Mouse (Mus musculus): ENCODE measurements around the gene Gm21188. TPM values are rescaled to one million over a fixed set of nuclear protein-coding genes. Genes with fewer than 3 reads are reported as not detected.
"Not testable (repeated sequence)": the region's sequence is repeated elsewhere in the genome, so short reads cannot be mapped to it uniquely, and the experiment has no call there.

Gm21188 gene
- polyA plus RNA-seq, 1 experiment from 2014 or later: not detected

DNA sequence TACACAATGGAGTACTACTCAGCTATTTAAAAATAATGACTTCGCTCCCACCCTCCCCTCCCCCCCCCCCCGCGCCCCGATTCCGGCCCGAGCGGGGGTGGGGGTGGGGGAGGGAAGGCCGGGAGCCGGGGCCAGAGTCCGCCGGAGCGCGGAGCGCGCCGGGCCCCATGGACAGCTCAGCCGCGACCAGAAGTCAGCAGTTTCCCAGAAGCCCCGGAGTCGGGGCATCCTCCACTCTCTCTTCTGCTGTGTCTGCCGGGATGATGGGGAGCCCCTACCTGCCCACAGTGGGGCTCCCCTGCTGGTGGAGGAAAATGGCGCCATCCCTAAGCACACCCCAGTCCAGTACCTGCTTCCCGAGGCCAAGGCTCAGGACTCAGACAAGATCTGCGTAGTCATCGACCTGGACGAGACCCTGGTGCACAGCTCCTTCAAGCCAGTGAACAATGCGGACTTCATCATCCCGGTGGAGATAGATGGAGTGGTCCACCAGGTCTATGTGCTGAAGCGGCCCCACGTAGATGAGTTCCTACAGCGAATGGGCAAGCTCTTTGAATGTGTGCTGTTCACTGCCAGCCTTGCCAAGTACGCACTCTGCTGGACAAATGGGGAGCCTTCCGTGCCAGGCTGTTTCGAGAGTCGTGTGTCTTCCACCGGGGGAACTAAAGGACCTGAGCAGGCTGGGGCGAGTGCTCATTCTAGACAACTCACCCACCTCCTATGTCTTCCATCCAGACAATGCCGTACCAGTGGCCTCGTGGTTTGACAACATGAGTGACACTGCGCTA is 5.4 kb downstream of the Gm21188 start:
- WGBS: 2% methylated on average over 14 of the region's 40 CpGs
- H3K27me3 ChIP-seq; H3K9me3 ChIP-seq (replicated peaks); H3K27ac ChIP-seq; H3K4me1 ChIP-seq (replicated peaks); H3K4me3 ChIP-seq; H3K4me2 ChIP-seq; ATAC-seq (replicated peaks; ENCODE audit: insufficient number of reproducible peaks, insufficient read depth, low FRiP score, low read depth); H3K36me3 ChIP-seq; H3K9ac ChIP-seq: not testable (repeated sequence)

DNA sequence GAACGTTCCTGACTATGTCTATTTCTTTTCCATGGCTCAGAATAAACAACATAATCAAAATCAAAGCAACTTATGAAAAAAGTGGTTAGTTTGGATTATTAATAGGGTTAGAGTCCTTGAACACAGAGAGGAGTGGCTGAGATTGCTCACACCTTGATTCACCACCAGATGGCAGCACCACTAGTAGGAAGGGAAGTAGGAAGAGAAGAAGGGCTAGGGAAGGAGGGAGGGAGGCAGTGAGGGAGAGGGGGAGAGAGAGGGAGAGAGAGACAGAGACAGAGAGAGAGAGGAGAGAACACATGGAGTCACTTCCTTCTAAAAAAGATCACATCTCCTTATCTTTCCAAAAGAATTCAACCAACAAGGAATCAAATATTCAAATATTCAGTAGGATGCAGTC is 10.8 kb downstream of the Gm21188 start:
- not testable (repeated sequence) for ATAC-seq (replicated peaks; ENCODE audit: insufficient number of reproducible peaks, insufficient read depth, low FRiP score, low read depth); H3K9me3 ChIP-seq (replicated peaks); H3K4me2 ChIP-seq; H3K36me3 ChIP-seq; H3K9ac ChIP-seq; H3K4me3 ChIP-seq; H3K27ac ChIP-seq; H3K4me1 ChIP-seq (replicated peaks)
- peaks cover 11% of the 10 kb centered on the region for H3K27me3 ChIP-seq
- WGBS: no CpG with 5 or more reads among the region's 1 CpGs

DNA sequence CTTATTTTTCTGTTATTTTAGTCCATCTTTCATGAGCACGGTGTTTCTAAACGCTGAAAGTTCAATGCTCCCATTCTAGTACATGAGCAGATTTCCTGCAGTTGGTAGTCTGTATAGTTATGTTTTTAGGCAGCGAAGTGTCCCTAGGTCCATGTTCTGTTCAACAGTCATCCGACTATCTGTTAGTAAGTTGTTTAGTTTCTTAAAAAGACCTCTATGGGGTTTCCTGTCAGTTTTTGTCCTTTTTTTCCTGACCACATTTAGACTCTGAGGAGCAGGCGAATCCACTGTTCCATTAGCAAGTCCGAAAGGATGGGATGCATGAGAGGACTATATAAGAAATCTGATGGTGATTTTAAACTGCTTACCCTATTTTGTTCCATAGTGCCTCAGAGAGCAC is 14.1 kb downstream of the Gm21188 start:
- H3K4me2 ChIP-seq; H3K4me1 ChIP-seq (replicated peaks); H3K27ac ChIP-seq; H3K36me3 ChIP-seq; H3K9me3 ChIP-seq (replicated peaks); ATAC-seq (replicated peaks; ENCODE audit: insufficient number of reproducible peaks, insufficient read depth, low FRiP score, low read depth); H3K4me3 ChIP-seq; H3K9ac ChIP-seq: not testable (repeated sequence)
- H3K27me3 ChIP-seq: peaks cover 20% of the 10 kb centered on the region
- WGBS: 12% methylated on average over 6 of the region's 6 CpGs

DNA sequence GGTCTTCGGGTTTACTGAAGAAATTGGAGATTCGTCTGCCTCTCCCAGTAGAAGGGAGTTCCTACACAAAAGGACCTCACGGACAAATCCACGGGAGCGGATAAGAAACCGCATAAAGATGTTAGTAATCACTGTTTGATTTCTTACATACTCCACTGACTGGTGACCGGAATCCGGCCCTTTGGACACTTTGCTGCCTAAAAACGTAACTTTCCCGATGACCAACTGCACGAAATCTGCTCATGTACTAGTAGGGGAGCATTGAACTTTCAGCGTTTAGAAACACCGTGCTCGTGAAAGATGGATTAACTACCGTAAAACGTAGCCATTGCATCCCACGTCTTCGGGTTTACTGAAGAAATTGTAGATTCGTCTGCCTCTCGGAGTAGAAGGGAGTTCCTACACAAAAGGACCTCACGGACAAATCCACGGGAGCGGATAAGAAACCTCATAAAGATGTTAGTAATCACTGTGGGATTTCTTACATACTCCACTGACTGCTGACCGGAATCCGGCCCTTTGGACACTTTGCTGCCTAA is 15.3 kb downstream of the Gm21188 start:
- not testable (repeated sequence) for H3K4me3 ChIP-seq; H3K27ac ChIP-seq; H3K9me3 ChIP-seq (replicated peaks); H3K4me1 ChIP-seq (replicated peaks); H3K36me3 ChIP-seq; H3K4me2 ChIP-seq; ATAC-seq (replicated peaks; ENCODE audit: insufficient number of reproducible peaks, insufficient read depth, low FRiP score, low read depth); H3K9ac ChIP-seq
- H3K27me3 ChIP-seq: peaks cover 20% of the 10 kb centered on the region
- 2% methylated on average over 24 of the region's 25 CpGs for WGBS

DNA sequence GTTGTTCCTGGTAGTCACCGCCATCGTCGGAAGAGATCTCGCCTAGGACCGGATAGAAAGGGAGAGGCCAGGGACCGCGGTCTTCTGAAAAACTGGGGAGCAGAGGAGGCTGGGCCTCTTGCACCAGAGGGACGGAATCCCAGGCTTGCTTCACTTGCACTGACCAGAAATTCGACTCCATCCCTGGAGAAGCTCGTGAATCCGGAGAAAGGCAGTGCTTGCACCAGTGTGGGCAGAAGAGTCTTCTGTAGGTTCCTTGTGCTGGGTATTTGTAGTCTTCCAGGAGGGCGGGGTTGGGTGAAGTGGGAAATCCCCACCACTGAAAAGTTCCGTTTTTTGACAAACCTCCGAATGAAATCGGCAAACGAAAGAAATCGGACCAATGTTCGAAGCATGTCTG is 16.8 kb downstream of the Gm21188 start:
- H3K36me3 ChIP-seq; H3K4me1 ChIP-seq (replicated peaks); H3K9me3 ChIP-seq (replicated peaks); H3K9ac ChIP-seq; ATAC-seq (replicated peaks; ENCODE audit: insufficient number of reproducible peaks, insufficient read depth, low FRiP score, low read depth); H3K4me3 ChIP-seq; H3K27ac ChIP-seq; H3K4me2 ChIP-seq: not testable (repeated sequence)
- peaks cover 20% of the 10 kb centered on the region for H3K27me3 ChIP-seq
- 2% methylated on average over 9 of the region's 18 CpGs for WGBS

DNA sequence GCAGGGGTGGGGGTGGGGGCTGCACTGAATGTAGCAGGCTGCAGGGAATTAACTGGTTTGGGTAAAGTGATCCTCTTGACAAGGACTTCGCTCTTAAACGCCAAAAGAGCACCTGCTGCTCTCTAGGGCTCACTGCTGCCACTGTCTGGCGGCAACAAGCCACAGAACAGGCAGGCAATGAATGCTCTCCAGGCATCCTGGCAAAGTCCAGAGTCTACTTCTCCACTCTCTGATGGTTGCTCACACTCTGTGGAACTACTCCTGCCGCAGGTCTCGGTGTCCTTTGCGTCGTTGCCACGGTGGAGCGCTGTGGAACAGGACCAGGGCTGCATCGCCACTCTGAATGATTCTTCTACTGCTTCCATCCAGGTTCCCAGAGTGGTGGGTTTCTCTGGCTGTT is 17.4 kb downstream of the Gm21188 start:
- ATAC-seq (replicated peaks; ENCODE audit: insufficient number of reproducible peaks, insufficient read depth, low FRiP score, low read depth); H3K9ac ChIP-seq; H3K4me1 ChIP-seq (replicated peaks); H3K9me3 ChIP-seq (replicated peaks); H3K27ac ChIP-seq; H3K36me3 ChIP-seq; H3K4me3 ChIP-seq; H3K4me2 ChIP-seq: not testable (repeated sequence)
- WGBS: 0% methylated on average over 3 of the region's 10 CpGs
- peaks cover 20% of the 10 kb centered on the region for H3K27me3 ChIP-seq

DNA sequence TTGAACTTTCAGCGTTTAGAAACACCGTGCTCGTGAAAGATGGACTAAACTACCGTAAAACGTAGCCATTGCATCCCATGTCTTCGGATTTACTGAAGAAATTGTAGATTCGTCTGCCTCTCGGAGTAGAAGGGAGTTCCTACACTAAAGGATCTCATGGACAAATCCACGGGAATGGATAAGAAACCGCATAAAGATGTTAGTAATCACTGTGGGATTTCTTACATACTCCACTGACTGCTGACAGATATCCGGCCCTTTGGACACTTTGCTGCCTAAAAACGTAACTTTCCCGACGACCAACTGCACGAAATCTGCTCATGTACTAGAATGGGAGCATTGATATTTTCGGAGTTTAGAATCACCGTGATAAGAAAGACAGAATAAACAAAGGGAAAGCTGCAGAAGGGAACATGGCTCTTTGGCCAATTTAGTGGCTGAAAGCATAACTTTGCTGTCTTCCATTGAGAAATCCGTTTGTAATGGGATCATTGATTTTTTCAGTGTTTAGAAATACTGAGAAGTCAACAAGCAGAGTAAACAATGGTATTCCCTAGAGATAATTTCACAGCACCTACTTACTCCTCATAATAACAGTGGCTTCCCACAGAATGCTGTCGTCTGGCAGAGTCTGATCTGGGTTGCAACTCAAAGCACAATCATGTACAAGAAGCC is 18.3 kb downstream of the Gm21188 start:
- H3K36me3 ChIP-seq; H3K4me2 ChIP-seq; H3K9ac ChIP-seq; H3K27ac ChIP-seq; H3K4me1 ChIP-seq (replicated peaks); H3K4me3 ChIP-seq; H3K9me3 ChIP-seq (replicated peaks); ATAC-seq (replicated peaks; ENCODE audit: insufficient number of reproducible peaks, insufficient read depth, low FRiP score, low read depth): not testable (repeated sequence)
- peaks cover 20% of the 10 kb centered on the region for H3K27me3 ChIP-seq
- 4% methylated on average over 19 of the region's 19 CpGs for WGBS

DNA sequence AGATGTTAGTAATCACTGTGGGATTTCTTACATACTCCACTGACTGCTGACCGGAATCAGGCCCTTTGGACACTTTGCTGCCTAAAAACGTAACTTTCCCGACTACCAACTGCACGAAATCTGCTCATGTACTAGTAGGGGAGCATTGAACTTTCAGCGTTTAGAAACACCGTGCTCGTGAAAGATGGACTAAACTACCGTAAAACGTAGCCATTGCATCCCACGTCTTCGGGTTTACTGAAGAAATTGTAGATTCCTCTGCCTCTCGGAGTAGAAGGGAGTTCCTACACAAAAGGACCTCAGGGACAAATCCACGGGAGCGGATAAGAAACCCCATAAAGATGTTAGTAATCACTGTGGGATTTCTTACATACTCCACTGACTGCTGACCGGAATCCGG is 20.3 kb downstream of the Gm21188 start:
- not testable (repeated sequence) for H3K36me3 ChIP-seq; H3K9ac ChIP-seq; ATAC-seq (replicated peaks; ENCODE audit: insufficient number of reproducible peaks, insufficient read depth, low FRiP score, low read depth); H3K4me3 ChIP-seq; H3K9me3 ChIP-seq (replicated peaks); H3K4me2 ChIP-seq; H3K4me1 ChIP-seq (replicated peaks); H3K27ac ChIP-seq
- under 1% methylated on average over 16 of the region's 16 CpGs for WGBS
- H3K27me3 ChIP-seq: peaks cover 12% of the 10 kb centered on the region

DNA sequence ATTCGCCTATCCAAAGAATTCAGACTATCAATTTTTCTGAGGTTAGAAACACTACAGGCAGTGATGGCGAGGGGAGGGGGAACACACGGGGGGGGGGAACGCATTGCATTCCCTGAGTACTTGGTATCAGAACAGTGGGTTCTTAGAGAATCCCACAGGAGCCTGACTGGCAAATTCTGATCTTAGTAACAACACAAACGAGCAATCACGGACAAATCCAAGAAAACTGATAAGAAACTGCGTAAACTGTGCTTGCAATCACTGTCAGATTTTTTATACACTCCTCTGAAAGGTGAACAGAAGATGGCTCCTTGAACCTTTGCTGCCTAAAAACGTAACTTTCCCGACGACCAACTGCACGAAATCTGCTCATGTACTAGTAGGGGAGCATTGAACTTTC is 24.6 kb downstream of the Gm21188 start:
- not testable (repeated sequence) for H3K4me2 ChIP-seq, H3K36me3 ChIP-seq
- 3% methylated on average over 11 of the region's 11 CpGs for WGBS

DNA sequence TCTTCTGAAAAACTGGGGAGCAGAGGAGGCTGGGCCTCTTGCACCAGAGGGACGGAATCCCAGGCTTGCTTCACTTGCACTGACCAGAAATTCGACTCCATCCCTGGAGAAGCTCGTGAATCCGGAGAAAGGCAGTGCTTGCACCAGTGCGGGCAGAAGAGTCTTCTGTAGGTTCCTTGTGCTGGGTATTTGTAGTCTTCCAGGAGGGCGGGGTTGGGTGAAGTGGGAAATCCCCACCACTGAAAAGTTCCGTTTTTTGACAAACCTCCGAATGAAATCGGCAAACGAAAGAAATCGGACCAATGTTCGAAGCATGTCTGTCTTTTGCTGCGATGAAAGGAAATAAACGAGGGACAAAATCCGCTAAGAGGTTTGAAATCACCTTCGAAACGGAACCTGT is 25.1 kb downstream of the Gm21188 start, which contains the start of gene Gm36079:
TSS of gene Gm36079 (minus strand) at position 101 of the 400 bp plus-strand sequence.
- ATAC-seq (replicated peaks; ENCODE audit: insufficient number of reproducible peaks, insufficient read depth, low FRiP score, low read depth); H3K4me2 ChIP-seq; H3K36me3 ChIP-seq; H3K9ac ChIP-seq; H3K9me3 ChIP-seq (replicated peaks); H3K4me1 ChIP-seq (replicated peaks); H3K27ac ChIP-seq; H3K4me3 ChIP-seq: not testable (repeated sequence)
- WGBS: 0% methylated on average over 4 of the region's 17 CpGs
- peaks cover 23% of the 10 kb centered on the region for H3K27me3 ChIP-seq

More for the DNA sequence above, 24.6 kb downstream of the Gm21188 start:
- H3K4me3 ChIP-seq; ATAC-seq (replicated peaks; ENCODE audit: insufficient number of reproducible peaks, insufficient read depth, low FRiP score, low read depth); H3K4me1 ChIP-seq (replicated peaks); H3K27ac ChIP-seq; H3K9me3 ChIP-seq (replicated peaks); H3K9ac ChIP-seq: not testable (repeated sequence)
- peaks cover 23% of the 10 kb centered on the region for H3K27me3 ChIP-seq

DNA sequence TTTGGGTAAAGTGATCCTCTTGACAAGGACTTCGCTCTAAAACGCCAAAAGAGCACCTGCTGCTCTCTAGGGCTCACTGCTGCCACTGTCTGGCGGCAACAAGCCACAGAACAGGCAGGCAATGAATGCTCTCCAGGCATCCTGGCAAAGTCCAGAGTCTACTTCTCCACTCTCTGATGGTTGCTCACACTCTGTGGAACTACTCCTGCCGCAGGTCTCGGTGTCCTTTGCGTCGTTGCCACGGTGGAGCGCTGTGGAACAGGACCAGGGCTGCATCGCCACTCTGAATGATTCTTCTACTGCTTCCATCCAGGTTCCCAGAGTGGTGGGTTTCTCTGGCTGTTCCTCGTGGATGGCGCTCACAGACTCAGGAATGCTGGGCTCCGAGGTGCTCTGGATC is 25.6 kb downstream of the Gm21188 start:
- not testable (repeated sequence) for ATAC-seq (replicated peaks; ENCODE audit: insufficient number of reproducible peaks, insufficient read depth, low FRiP score, low read depth); H3K4me3 ChIP-seq; H3K4me1 ChIP-seq (replicated peaks); H3K9ac ChIP-seq; H3K36me3 ChIP-seq; H3K27ac ChIP-seq; H3K9me3 ChIP-seq (replicated peaks); H3K4me2 ChIP-seq
- WGBS: 0% methylated on average over 3 of the region's 13 CpGs
- H3K27me3 ChIP-seq: peaks cover 23% of the 10 kb centered on the region
